Mouse (Mus musculus) midbrain, embryonic 12.5 days (tissue): ENCODE results near the gene Ano6. TPM values are rescaled to one million over a fixed set of nuclear protein-coding genes. Genes with fewer than 3 reads are reported as not detected.
A peak's percentile ranks its signal among the peaks of the same experiment; 100 is the strongest.

Source experiments
- ATAC-seq: fragments of 200-750 bp; cut with Nextera tagmentation; 2 replicates; pipeline ENCODE4 v1.8.0; 2017; ENCODE audit warnings: low read depth, moderate TSS enrichment, moderate library complexity; ENCODE audit not compliant: low FRiP score
- H3K27ac ChIP-seq: fragments of 300-500 bp; sonication (generic); replicated peaks from 2 replicates; pipeline ENCODE4 v1.5.1; 2016; ENCODE audit warnings: mild to moderate bottlenecking
- H3K27me3 ChIP-seq: fragments of 300-500 bp; sonication (generic); 2 replicates; pipeline ENCODE4 v1.6.1; 2016; ENCODE audit warnings: mild to moderate bottlenecking
- H3K36me3 ChIP-seq: fragments of 300-500 bp; sonication (generic); 2 replicates; pipeline ENCODE4 v1.6.1; 2016
- H3K4me1 ChIP-seq: fragments of 300-500 bp; sonication (generic); 2 replicates; pipeline ENCODE4 v1.6.1; 2016
- H3K4me2 ChIP-seq: fragments of 300-500 bp; sonication (generic); replicated peaks from 2 replicates; pipeline ENCODE4 v1.6.1; 2016; ENCODE audit warnings: mild to moderate bottlenecking, moderate library complexity
- H3K4me3 ChIP-seq: fragments of 300-500 bp; sonication (generic); 2 replicates; pipeline ENCODE4 v1.5.1; 2016; ENCODE audit warnings: mild to moderate bottlenecking
- H3K9ac ChIP-seq: fragments of 300-500 bp; sonication (generic); replicated peaks from 2 replicates; pipeline ENCODE4 v1.6.1; 2016; ENCODE audit warnings: mild to moderate bottlenecking, moderate library complexity
- H3K9me3 ChIP-seq: fragments of 300-500 bp; sonication (generic); 2 replicates; pipeline ENCODE4 v1.6.1; 2016; ENCODE audit warnings: mild to moderate bottlenecking
- WGBS: fragments of 180-500 bp; shearing (Covaris S2); methylation state at CpG from one replicate; pipeline ENCODE4 v1.1.7; 2016; 5-methylcytosine and 5-hydroxymethylcytosine counted together
- polyA plus RNA-seq: library from polyadenylated mRNA; unstranded; fragments of >200 nt; fragmentation: Nextera tagmentation; extraction: Ambion mirVana; gene quantifications from 2 replicates; pipeline ENCODE4 v1.2.1, GENCODE M21; 2016

Gene Ano6
- polyA plus RNA-seq, 1 experiment from 2014 or later: 35.8 TPM

DNA sequence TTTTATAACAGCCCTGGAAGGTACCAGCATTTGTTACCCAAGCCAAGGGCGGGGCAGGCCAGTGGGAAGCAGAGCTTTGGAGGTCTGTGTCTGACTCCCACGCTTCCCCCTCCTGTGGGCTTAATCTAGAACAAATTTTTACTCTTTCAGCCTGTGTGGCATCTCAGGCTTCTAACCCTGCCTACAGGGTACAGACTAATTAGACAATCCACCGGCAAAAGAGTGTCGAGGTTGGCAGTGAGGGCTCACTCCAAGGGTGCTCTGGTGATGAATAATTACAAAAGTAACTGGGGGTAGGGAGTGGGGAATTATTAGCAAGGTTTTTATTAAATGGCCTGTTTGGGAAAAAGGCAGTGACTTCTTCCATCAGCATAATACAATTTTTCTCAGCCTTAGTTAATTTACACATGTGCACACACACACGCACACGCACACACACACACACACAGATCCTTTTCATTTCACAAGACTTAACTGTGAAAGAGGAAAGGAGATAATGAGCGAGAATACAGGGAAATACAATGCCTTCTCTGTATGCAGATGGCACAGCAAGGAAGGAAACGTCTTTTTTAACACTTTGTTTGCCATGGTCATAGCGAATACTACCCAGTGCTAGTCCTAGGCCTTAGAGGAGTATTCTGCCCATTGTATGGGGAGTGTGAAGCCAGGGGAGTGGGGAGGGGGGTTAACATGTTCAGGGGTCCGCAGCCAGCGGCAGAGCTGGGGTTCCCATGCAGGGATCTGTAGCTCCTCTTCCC lies 155.5 kb downstream of the Ano6 start:
- 62% methylated on average over 11 of the region's 11 CpGs for WGBS
- Histone ChIP-seq H3K4me3 (no peak overlapping the region), H3K27me3 (no peaks in the 10 kb centered on the region), H3K4me2 (no peak overlapping the region), H3K27ac (no peak overlapping the region), H3K9ac (no peak overlapping the region), H3K9me3 (no peaks in the 10 kb centered on the region), H3K36me3 (peaks cover 36% of the 10 kb centered on the region), H3K4me1 (peaks cover 17% of the 10 kb centered on the region)
- peak; percentile 44 for ATAC-seq

DNA sequence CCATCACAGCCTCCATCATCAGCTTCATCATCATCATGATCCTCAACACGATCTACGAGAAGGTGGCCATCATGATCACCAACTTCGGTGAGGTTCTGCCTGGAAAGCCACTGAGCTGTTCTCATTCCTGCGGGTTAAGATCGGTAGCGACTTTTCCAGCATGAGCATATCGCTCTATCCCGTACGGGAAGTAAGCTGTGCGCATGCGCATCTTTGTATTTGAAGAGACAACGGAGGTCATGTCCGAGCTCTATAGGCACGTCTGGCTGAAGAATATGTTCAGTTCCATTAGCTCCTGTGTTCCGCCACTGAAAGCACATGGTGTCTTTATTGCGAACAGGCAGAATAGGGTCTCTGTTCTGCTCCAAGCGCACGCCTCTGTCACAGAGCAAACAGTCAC lies 157.8 kb downstream of the Ano6 start:
- Histone ChIP-seq H3K4me3 (no peak overlapping the region), H3K27me3 (no peaks in the 10 kb centered on the region), H3K9ac (no peak overlapping the region), H3K36me3 (peaks cover 38% of the 10 kb centered on the region), H3K27ac (no peak overlapping the region), H3K9me3 (no peaks in the 10 kb centered on the region), H3K4me1 (peaks cover 17% of the 10 kb centered on the region), H3K4me2 (no peak overlapping the region)
- no peak for ATAC-seq
- WGBS: 96% methylated on average over 18 of the region's 18 CpGs

DNA sequence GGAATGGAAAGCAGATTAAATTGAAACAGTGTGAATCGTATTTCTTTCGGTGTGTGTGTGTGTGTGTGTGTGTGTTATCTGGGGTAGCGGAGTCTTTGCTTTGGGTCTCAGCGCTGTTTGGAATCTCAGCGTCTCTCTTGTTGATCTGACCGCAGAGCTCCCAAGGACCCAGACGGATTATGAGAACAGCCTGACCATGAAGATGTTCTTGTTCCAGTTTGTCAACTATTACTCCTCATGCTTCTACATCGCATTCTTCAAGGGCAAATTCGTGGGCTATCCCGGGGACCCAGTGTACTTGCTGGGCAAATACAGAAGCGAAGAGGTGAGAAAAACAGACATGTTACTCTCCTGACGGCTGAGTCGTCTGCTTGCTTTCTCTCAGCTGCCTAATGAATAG lies 158.7 kb downstream of the Ano6 start:
- Histone ChIP-seq H3K4me2 (no peak overlapping the region), H3K4me3 (no peak overlapping the region), H3K9me3 (no peaks in the 10 kb centered on the region), H3K4me1 (peaks cover 17% of the 10 kb centered on the region), H3K27me3 (no peaks in the 10 kb centered on the region), H3K9ac (no peak overlapping the region), H3K27ac (no peak overlapping the region), H3K36me3 (peaks cover 38% of the 10 kb centered on the region)
- no peak for ATAC-seq
- WGBS: 96% methylated on average over 13 of the region's 13 CpGs

GRCm38 (mm10) chr15:95951497-95951896 lies 160.9 kb downstream of the Ano6 start:
- no peak overlapping the region for H3K4me2 ChIP-seq
- H3K27ac ChIP-seq: no peak overlapping the region
- H3K9ac ChIP-seq: no peak overlapping the region
- H3K27me3 ChIP-seq: no peaks in the 10 kb centered on the region
- no peak overlapping the region for H3K4me3 ChIP-seq
- WGBS: 54% methylated on average over 5 of the region's 5 CpGs
- peaks cover 7% of the 10 kb centered on the region; the same call in 1 of the 2 replicates for H3K4me1 ChIP-seq
- no peaks in the 10 kb centered on the region for H3K9me3 ChIP-seq
- ATAC-seq: no peak
- H3K36me3 ChIP-seq: peaks cover 45% of the 10 kb centered on the region

- WGBS: 91% methylated on average over 3 of the region's 3 CpGs
- H3K4me2 ChIP-seq: no peak overlapping the region
- no peak overlapping the region for H3K9ac ChIP-seq
- peaks cover 17% of the 10 kb centered on the region; the same call in 1 of the 2 replicates for H3K36me3 ChIP-seq
- no peaks in the 10 kb centered on the region for H3K4me1 ChIP-seq
- no peaks in the 10 kb centered on the region for H3K27me3 ChIP-seq
- no peak overlapping the region for H3K4me3 ChIP-seq
- ATAC-seq: no peak
- H3K9me3 ChIP-seq: no peaks in the 10 kb centered on the region
- H3K27ac ChIP-seq: no peak overlapping the region
Measured at GRCm38 (mm10) chr15:95956692-95957091, 166.0 kb downstream of the Ano6 start.

GRCm38 (mm10) chr15:95962411-95963123 lies 171.9 kb downstream of the Ano6 start:
- H3K9ac ChIP-seq: no peak overlapping the region
- no peak overlapping the region for H3K4me3 ChIP-seq
- WGBS: 90% methylated on average over 3 of the region's 3 CpGs
- peaks cover 17% of the 10 kb centered on the region; the same call in 1 of the 2 replicates for H3K4me1 ChIP-seq
- no peaks in the 10 kb centered on the region for H3K36me3 ChIP-seq
- no peaks in the 10 kb centered on the region for H3K27me3 ChIP-seq
- no peak overlapping the region for H3K27ac ChIP-seq
- H3K9me3 ChIP-seq: no peaks in the 10 kb centered on the region
- H3K4me2 ChIP-seq: no peak overlapping the region
- ATAC-seq: no peak

- Histone ChIP-seq H3K4me2 (no peak overlapping the region), H3K4me3 (no peak overlapping the region), H3K27ac (no peak overlapping the region), H3K9ac (no peak overlapping the region), H3K4me1 (peaks cover 22% of the 10 kb centered on the region), H3K27me3 (no peaks in the 10 kb centered on the region), H3K36me3 (no peaks in the 10 kb centered on the region), H3K9me3 (no peaks in the 10 kb centered on the region)
- ATAC-seq: no peak
- WGBS: 70% methylated on average over 10 of the region's 10 CpGs
Measured at GRCm38 (mm10) chr15:95963124-95963482, 172.5 kb downstream of the Ano6 start.

DNA sequence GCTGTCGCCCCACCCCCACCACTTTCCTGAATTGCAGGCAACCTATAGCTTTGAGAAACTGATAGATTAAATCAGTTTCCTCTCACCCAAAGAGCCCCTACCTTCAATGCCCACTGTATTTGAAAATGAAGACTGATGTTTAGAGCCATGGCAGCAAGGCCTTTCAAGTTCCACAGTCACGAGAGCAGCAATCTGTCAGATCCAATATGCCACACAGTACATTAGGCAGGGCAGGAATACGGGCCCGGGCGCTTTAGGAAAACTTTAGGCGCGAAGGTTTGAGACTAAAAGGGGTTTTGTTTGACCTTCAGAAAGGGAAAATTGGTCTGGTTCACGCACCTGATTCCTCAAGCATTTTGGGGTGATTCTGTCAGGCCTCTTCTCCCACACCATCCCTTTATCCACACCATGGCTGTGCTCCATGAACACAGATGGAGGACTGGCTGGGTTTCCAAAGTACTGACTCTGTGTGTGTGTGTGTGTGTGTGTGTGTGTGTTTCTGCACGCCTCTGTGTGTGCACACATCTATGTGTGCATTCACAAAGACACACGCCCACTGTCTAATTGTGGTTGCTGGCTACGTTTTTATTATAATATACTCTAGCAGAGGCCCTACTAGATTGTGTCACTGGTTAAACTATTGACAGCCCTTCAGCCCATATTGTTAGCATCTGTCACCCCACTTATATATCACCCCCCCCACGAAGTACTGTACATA lies 173.0 kb downstream of the Ano6 start:
- WGBS: 87% methylated on average over 12 of the region's 12 CpGs
- no peak for ATAC-seq
- H3K4me1 ChIP-seq: peaks cover 22% of the 10 kb centered on the region
- no peaks in the 10 kb centered on the region for H3K36me3 ChIP-seq
- H3K9ac ChIP-seq: no peak overlapping the region
- H3K27ac ChIP-seq: no peak overlapping the region
- no peaks in the 10 kb centered on the region for H3K27me3 ChIP-seq
- H3K9me3 ChIP-seq: no peaks in the 10 kb centered on the region
- no peak overlapping the region for H3K4me3 ChIP-seq
- no peak overlapping the region for H3K4me2 ChIP-seq

DNA sequence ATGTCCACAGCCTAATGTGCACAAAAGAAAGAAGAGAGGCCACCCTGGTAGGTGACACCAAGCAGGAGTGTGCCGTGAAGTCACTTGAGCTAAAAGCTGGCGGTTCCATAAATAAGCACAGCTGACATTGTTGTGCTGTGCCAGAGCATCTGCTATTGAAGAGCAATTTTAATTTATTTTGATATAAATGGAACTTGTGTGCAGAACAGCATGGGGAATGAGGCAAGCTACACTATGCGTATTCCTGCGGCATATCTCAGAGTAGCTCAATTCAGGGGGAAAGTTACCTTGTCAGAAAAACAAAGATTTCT lies 173.6 kb downstream of the Ano6 start:
- Histone ChIP-seq H3K9me3 (no peaks in the 10 kb centered on the region), H3K4me3 (no peak overlapping the region), H3K4me1 (peaks cover 22% of the 10 kb centered on the region), H3K27me3 (no peaks in the 10 kb centered on the region), H3K9ac (no peak overlapping the region), H3K4me2 (no peak overlapping the region), H3K36me3 (no peaks in the 10 kb centered on the region), H3K27ac (no peak overlapping the region)
- WGBS: 87% methylated on average over 4 of the region's 4 CpGs
- no peak for ATAC-seq

DNA sequence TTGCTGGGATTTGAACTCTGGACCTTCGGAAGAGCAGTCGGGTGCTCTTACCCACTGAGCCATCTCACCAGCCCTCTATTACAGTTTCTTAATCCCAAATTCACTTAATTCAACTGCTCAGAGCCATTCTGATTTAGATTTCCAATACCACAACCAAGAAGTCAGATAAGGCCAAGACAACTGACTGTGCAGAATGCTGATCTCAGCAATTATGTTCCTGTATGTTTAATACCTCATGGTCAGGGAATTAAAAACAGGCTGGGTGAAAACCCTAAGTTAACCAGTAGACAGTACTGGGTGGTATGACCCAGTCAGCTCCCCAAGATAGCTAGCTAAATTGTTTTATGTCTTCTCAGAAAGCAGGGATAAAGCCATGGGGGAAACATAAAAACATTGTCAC lies 176.3 kb downstream of the Ano6 start:
- H3K9me3 ChIP-seq: no peaks in the 10 kb centered on the region
- no peak overlapping the region for H3K4me2 ChIP-seq
- peaks cover 23% of the 10 kb centered on the region for H3K36me3 ChIP-seq
- H3K27ac ChIP-seq: no peak overlapping the region
- no peak overlapping the region for H3K9ac ChIP-seq
- peaks cover 22% of the 10 kb centered on the region for H3K4me1 ChIP-seq
- H3K4me3 ChIP-seq: no peak overlapping the region
- 95% methylated on average over 2 of the region's 2 CpGs for WGBS
- no peaks in the 10 kb centered on the region for H3K27me3 ChIP-seq
- ATAC-seq: no peak

GRCm38 (mm10) chr15:95967516-95968196 lies 177.0 kb downstream of the Ano6 start:
- no peak overlapping the region for H3K4me2 ChIP-seq
- peaks cover 22% of the 10 kb centered on the region for H3K4me1 ChIP-seq
- H3K27ac ChIP-seq: no peak overlapping the region
- no peak overlapping the region for H3K9ac ChIP-seq
- no peak overlapping the region for H3K4me3 ChIP-seq
- H3K27me3 ChIP-seq: no peaks in the 10 kb centered on the region
- peaks cover 27% of the 10 kb centered on the region for H3K36me3 ChIP-seq
- no peaks in the 10 kb centered on the region for H3K9me3 ChIP-seq
- WGBS: 85% methylated on average over 16 of the region's 16 CpGs
- ATAC-seq: 0 out of 2 replicates have a peak, but pooled peaks have one; percentile 19

GRCm38 (mm10) chr15:95969596-95969995 lies 179.0 kb downstream of the Ano6 start:
- Histone ChIP-seq H3K4me1 (peaks cover 9% of the 10 kb centered on the region), H3K27ac (no peak overlapping the region), H3K9me3 (no peaks in the 10 kb centered on the region), H3K4me3 (no peak overlapping the region), H3K27me3 (no peaks in the 10 kb centered on the region), H3K4me2 (no peak overlapping the region), H3K9ac (no peak overlapping the region), H3K36me3 (peaks cover 41% of the 10 kb centered on the region)
- WGBS: 91% methylated on average over 6 of the region's 6 CpGs
- no peak for ATAC-seq
